Mouse (Mus musculus) monocyte, adult 59 days (primary cell): ENCODE measurements around the gene Abca16. TPM values are rescaled to one million over a fixed set of nuclear protein-coding genes. Genes with fewer than 3 reads are reported as not detected.

Experiments used
- total RNA-seq, 2 experiments: library from RNA; stranded (reverse); gene quantifications; one replicate each; pipeline ENCODE4 v1.2.4; 2023

Gene Abca16
- not detected for total RNA-seq

DNA sequence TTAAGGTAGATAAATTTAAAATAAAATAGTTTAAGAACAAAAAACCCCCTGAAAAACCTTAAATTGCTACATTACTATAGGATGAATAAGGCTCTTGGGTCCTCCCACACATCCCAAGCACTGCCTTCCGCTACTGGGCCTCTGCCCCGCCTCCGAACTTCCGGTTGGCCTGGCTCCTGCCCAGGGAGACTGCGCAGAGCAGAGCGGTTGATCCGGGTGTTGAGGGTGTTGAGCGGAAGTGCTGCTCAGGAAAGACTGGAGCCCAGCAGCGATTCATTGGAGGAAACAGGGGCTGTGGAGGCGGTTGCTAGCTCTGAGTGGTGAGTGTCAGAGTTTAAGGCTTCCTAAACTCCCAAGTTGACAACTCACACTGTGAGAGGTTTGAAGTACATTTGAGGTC lies at the start of gene Abca16:
Gene Abca16 (plus strand): TSS at position 201 of the 400 bp plus-strand sequence.

Other genes with a start within 250 kb of the Abca16 start
- not detected for gene Anks4b, start 235.8 kb upstream of the Abca16 start, total RNA-seq
- not detected for gene Crym, start 207.5 kb upstream of the Abca16 start, total RNA-seq
- not detected for gene Abca14, start 205.7 kb upstream of the Abca16 start, total RNA-seq
- not detected for gene Abca15, start 81.0 kb upstream of the Abca16 start, total RNA-seq
- gene Uqcrc2, start 225.5 kb downstream of the Abca16 start, total RNA-seq: 10 to 100 TPM; 72.4 to 79.2 TPM